Mouse (Mus musculus) hindbrain, postnatal 0 days (tissue): ENCODE measurements at regions not wholly inside any gene's neighbourhood (a gene's known extent, or its start where the extent isn't known, plus 50 kb on each side); places are given as distances from the start of the nearest gene placed in this dataset.

Experiments used
- ATAC-seq: fragments of 200-750 bp; cut with Nextera tagmentation; 2 replicates; pipeline ENCODE4 v1.8.0; 2017; ENCODE audit warnings: mild to moderate bottlenecking, moderate TSS enrichment, moderate library complexity
- DNase-seq: peaks from one replicate; pipeline ENCODE4 v3.0.0-alpha.2; 2015; ENCODE audit warnings: low spot score
- H3K27ac ChIP-seq: fragments of 300-500 bp; sonication (generic); 2 replicates; pipeline ENCODE4 v1.5.1; 2014; ENCODE audit warnings: mild to moderate bottlenecking
- H3K27me3 ChIP-seq: fragments of 300-500 bp; sonication (generic); 2 replicates; pipeline ENCODE4 v1.6.1; 2014; ENCODE audit warnings: low read length, mixed read lengths; ENCODE audit not compliant: insufficient read depth
- H3K36me3 ChIP-seq: fragments of 300-500 bp; sonication (generic); 2 replicates; pipeline ENCODE4 v1.6.1; 2014; ENCODE audit warnings: low read length, mixed read lengths; ENCODE audit not compliant: insufficient read depth
- H3K4me1 ChIP-seq: fragments of 300-500 bp; sonication (generic); 2 replicates; pipeline ENCODE4 v1.6.1; 2014; ENCODE audit warnings: antibody characterized with exemption, low read length, mixed read lengths; ENCODE audit not compliant: insufficient read depth
- H3K4me2 ChIP-seq: fragments of 300-500 bp; sonication (generic); 2 replicates; pipeline ENCODE4 v1.6.1; 2014; ENCODE audit warnings: low read depth, mild to moderate bottlenecking, low read length, moderate library complexity, mixed read lengths
- H3K4me3 ChIP-seq: fragments of 300-500 bp; sonication (generic); 2 replicates; pipeline ENCODE4 v1.5.1; 2014; ENCODE audit warnings: low read length
- H3K9ac ChIP-seq: fragments of 300-500 bp; sonication (generic); replicated peaks from 2 replicates; pipeline ENCODE4 v1.6.1; 2014; ENCODE audit warnings: mild to moderate bottlenecking, low read length, moderate library complexity, mixed read lengths
- H3K9me3 ChIP-seq: fragments of 300-500 bp; sonication (generic); 2 replicates; pipeline ENCODE4 v1.6.1; 2016; ENCODE audit warnings: low read length, mixed read lengths
- CTCF ChIP-seq: IDR thresholded peaks from 2 replicates; pipeline ENCODE4 v1.5.1; 2016; ENCODE audit warnings: antibody characterized with exemption, control low read depth, low read depth
- WGBS: fragments of 180-500 bp; shearing (Covaris S2); extraction: QIAGEN DNeasy Blood & Tissue Kit; methylation state at CpG from one replicate; pipeline ENCODE4 v1.1.7; 2014; 5-methylcytosine and 5-hydroxymethylcytosine counted together

- WGBS: 32% methylated on average over 10 of the region's 10 CpGs
- no peaks in the 10 kb centered on the region for H3K36me3 ChIP-seq
- peak overlapping the region; percentile 24; the same call in 1 of the 2 replicates for H3K4me2 ChIP-seq
- H3K4me1 ChIP-seq: peaks cover 10% of the 10 kb centered on the region; the same call in 1 of the 2 replicates
- no peaks in the 10 kb centered on the region for H3K9me3 ChIP-seq
- peak; percentile 99 for ATAC-seq
- no peaks in the 10 kb centered on the region for H3K27me3 ChIP-seq
- H3K4me3 ChIP-seq: no peak overlapping the region
- H3K27ac ChIP-seq: peak overlapping the region; percentile 77
- H3K9ac ChIP-seq: no peak overlapping the region
- no peak for TF ChIP-seq CTCF
- peak; percentile 92 for DNase-seq
Observed at GRCm38 (mm10) chr8:112097883-112098635, 83.2 kb upstream of the Gm6793 start.

- Histone ChIP-seq H3K4me1 (peaks cover 10% of the 10 kb centered on the region; the same call in 1 of the 2 replicates), H3K36me3 (no peaks in the 10 kb centered on the region), H3K9me3 (no peaks in the 10 kb centered on the region), H3K27ac (no peak overlapping the region), H3K4me3 (no peak overlapping the region), H3K9ac (no peak overlapping the region), H3K4me2 (no peak overlapping the region), H3K27me3 (no peaks in the 10 kb centered on the region)
- no peak for DNase-seq
- no peak for TF ChIP-seq CTCF
- ATAC-seq: no peak
- 82% methylated on average over 2 of the region's 2 CpGs for WGBS
Observed at GRCm38 (mm10) chr8:112094881-112095280, 80.0 kb upstream of the Gm6793 start.

- peak; percentile 38 for TF ChIP-seq CTCF
- DNase-seq: no peak
- Histone ChIP-seq H3K9ac (no peak overlapping the region), H3K36me3 (no peaks in the 10 kb centered on the region), H3K4me2 (no peak overlapping the region), H3K4me1 (peaks cover 5% of the 10 kb centered on the region; the same call in 1 of the 2 replicates), H3K9me3 (no peaks in the 10 kb centered on the region), H3K27me3 (no peaks in the 10 kb centered on the region), H3K4me3 (no peak overlapping the region), H3K27ac (no peak overlapping the region)
- ATAC-seq: no peak
- 59% methylated on average over 7 of the region's 7 CpGs for WGBS
Observed at GRCm38 (mm10) chr8:112093554-112093953, 78.7 kb upstream of the Gm6793 start.

GRCm38 (mm10) chr8:112092831-112093230, 78.0 kb upstream of the Gm6793 start:
- Histone ChIP-seq H3K4me1 (no peaks in the 10 kb centered on the region), H3K4me3 (no peak overlapping the region), H3K4me2 (no peak overlapping the region), H3K36me3 (no peaks in the 10 kb centered on the region), H3K27ac (no peak overlapping the region), H3K9ac (no peak overlapping the region), H3K9me3 (no peaks in the 10 kb centered on the region), H3K27me3 (no peaks in the 10 kb centered on the region)
- ATAC-seq: no peak
- 34% methylated on average over 3 of the region's 3 CpGs for WGBS
- no peak for TF ChIP-seq CTCF
- no peak for DNase-seq

- TF ChIP-seq CTCF: no peak
- ATAC-seq: no peak
- H3K4me2 ChIP-seq: no peak overlapping the region
- H3K36me3 ChIP-seq: no peaks in the 10 kb centered on the region
- H3K9ac ChIP-seq: no peak overlapping the region
- H3K4me3 ChIP-seq: no peak overlapping the region
- no peak overlapping the region for H3K27ac ChIP-seq
- H3K27me3 ChIP-seq: no peaks in the 10 kb centered on the region
- no peaks in the 10 kb centered on the region for H3K9me3 ChIP-seq
- DNase-seq: no peak
- no peaks in the 10 kb centered on the region for H3K4me1 ChIP-seq
- 65% methylated on average over 10 of the region's 10 CpGs for WGBS
Observed at GRCm38 (mm10) chr8:112078621-112079020, 63.8 kb upstream of the Gm6793 start.

- Histone ChIP-seq H3K9ac (no peak overlapping the region), H3K4me1 (no peaks in the 10 kb centered on the region), H3K9me3 (no peaks in the 10 kb centered on the region), H3K27me3 (no peaks in the 10 kb centered on the region), H3K4me2 (no peak overlapping the region), H3K27ac (no peak overlapping the region), H3K36me3 (no peaks in the 10 kb centered on the region), H3K4me3 (no peak overlapping the region)
- DNase-seq (no peak), ATAC-seq (no peak)
- WGBS: 69% methylated on average over 14 of the region's 14 CpGs
- TF ChIP-seq CTCF: no peak
Observed at GRCm38 (mm10) chr8:112072205-112072604, 57.4 kb upstream of the Gm6793 start.

GRCm38 (mm10) chr8:112070251-112070650, 55.4 kb upstream of the Gm6793 start:
- Histone ChIP-seq H3K27ac (no peak overlapping the region), H3K9me3 (no peaks in the 10 kb centered on the region), H3K4me3 (no peak overlapping the region), H3K27me3 (no peaks in the 10 kb centered on the region), H3K36me3 (no peaks in the 10 kb centered on the region), H3K9ac (no peak overlapping the region), H3K4me2 (no peak overlapping the region), H3K4me1 (no peaks in the 10 kb centered on the region)
- WGBS: 57% methylated on average over 8 of the region's 8 CpGs
- ATAC-seq (no peak), DNase-seq (no peak)
- TF ChIP-seq CTCF: no peak
